Mouse (Mus musculus) MEL (cell line): ENCODE results near the gene Cd180. TPM values are rescaled to one million over a fixed set of nuclear protein-coding genes. Genes with fewer than 3 reads are reported as not detected.

Experiments used
- DNase-seq: peaks from one replicate; pipeline ENCODE4 v3.0.0; 2011; ENCODE audit warnings: low read depth, low spot score
- H3K27ac ChIP-seq: 2 replicates; pipeline ENCODE4 v1.5.1; 2012; ENCODE audit warnings: low read depth, mild to moderate bottlenecking, control low read depth, low read length, moderate library complexity; ENCODE audit not compliant: control insufficient read depth
- H3K27me3 ChIP-seq, 2 experiments: fragments of 150-350 bp in 1 of 2; sonication (generic) in 1 of 2; 2 replicates each; pipeline ENCODE4 v1.6.1; 2012; ENCODE audit warnings: low read length in 2 of 2, mild to moderate bottlenecking in 2 of 2, improper control_type of control experiment in 1 of 2, moderate library complexity in 1 of 2; ENCODE audit not compliant: insufficient read depth in 2 of 2, control insufficient read depth in 1 of 2
- H3K36me3 ChIP-seq, 2 experiments: 2 replicates each; pipeline ENCODE4 v1.6.1; 2012 to 2014; ENCODE audit warnings: low read length in 2 of 2, improper control_type of control experiment in 1 of 2, inconsistent platforms in 1 of 2, mild to moderate bottlenecking in 1 of 2; ENCODE audit not compliant: insufficient read depth in 2 of 2, control insufficient read depth in 1 of 2
- H3K4me1 ChIP-seq, 2 experiments: fragments of 150-350 bp in 1 of 2; sonication (generic) in 1 of 2; 2 replicates each; pipeline ENCODE4 v1.6.1; 2012; ENCODE audit warnings: low read length in 2 of 2, improper control_type of control experiment in 1 of 2, mild to moderate bottlenecking in 1 of 2; ENCODE audit not compliant: insufficient read depth in 2 of 2, control insufficient read depth in 1 of 2
- H3K4me3 ChIP-seq, 2 experiments: fragments of 150-350 bp in 1 of 2; sonication (generic) in 1 of 2; 2 replicates each; pipeline ENCODE4 v1.5.1; 2012; ENCODE audit warnings: low read depth in 2 of 2, low read length in 2 of 2, mild to moderate bottlenecking in 2 of 2, moderate library complexity in 2 of 2, control low read depth in 1 of 2, improper control_type of control experiment in 1 of 2; ENCODE audit not compliant: control insufficient read depth in 1 of 2, insufficient read depth in 1 of 2
- H3K79me2 ChIP-seq: 2 replicates; pipeline ENCODE4 v1.6.1; 2012; ENCODE audit warnings: mild to moderate bottlenecking, low read length, moderate library complexity; ENCODE audit not compliant: control insufficient read depth, poor library complexity, insufficient read depth
- H3K9ac ChIP-seq: 2 replicates; pipeline ENCODE4 v1.6.1; 2012; ENCODE audit warnings: low read depth, mild to moderate bottlenecking, control low read depth, low read length, moderate library complexity; ENCODE audit not compliant: control insufficient read depth, poor library complexity, severe bottlenecking
- H3K9me3 ChIP-seq: fragments of 150-350 bp; sonication (generic); replicated peaks from 2 replicates; pipeline ENCODE4 v1.6.1; 2012; ENCODE audit warnings: mild to moderate bottlenecking, low read length, improper control_type of control experiment, moderate library complexity; ENCODE audit not compliant: insufficient read depth
- BHLHE40 ChIP-seq: IDR thresholded peaks from 2 replicates; pipeline ENCODE4 v1.6.1; 2012; ENCODE audit warnings: low read depth, mild to moderate bottlenecking, inconsistent platforms, low read length, improper control_type of control experiment, borderline replicate concordance
- CHD1 ChIP-seq: IDR thresholded peaks from 2 replicates; pipeline ENCODE4 v1.6.1; 2012; ENCODE audit warnings: low read depth, mild to moderate bottlenecking, inconsistent platforms, low read length, improper control_type of control experiment
- CTCF ChIP-seq, 3 experiments: IDR thresholded peaks in 2 of 3; conservative IDR thresholded peaks in 1 of 3; 2 replicates each; pipeline ENCODE4 v1.5.1; 2011 to 2012; ENCODE audit warnings: low read length in 3 of 3, low read depth in 2 of 3, mild to moderate bottlenecking in 2 of 3, improper control_type of control experiment in 1 of 3, inconsistent platforms in 1 of 3, mixed read lengths in 1 of 3, moderate library complexity in 1 of 3; ENCODE audit not compliant: control insufficient read depth in 1 of 3, insufficient read depth in 1 of 3, poor library complexity in 1 of 3, severe bottlenecking in 1 of 3
- E2F4 ChIP-seq: IDR thresholded peaks from 2 replicates; pipeline ENCODE4 v1.6.1; 2011; ENCODE audit warnings: low read depth, low read length, improper control_type of control experiment, borderline replicate concordance
- ELF1 ChIP-seq: IDR thresholded peaks from 2 replicates; pipeline ENCODE4 v1.6.1; 2014; ENCODE audit warnings: low read depth, mild to moderate bottlenecking, inconsistent platforms, low read length, improper control_type of control experiment, moderate library complexity
- GATA1 ChIP-seq: IDR thresholded peaks from 2 replicates; pipeline ENCODE4 v1.6.1; 2011; ENCODE audit warnings: low read depth, low read length, improper control_type of control experiment
- HCFC1 ChIP-seq: IDR thresholded peaks from 2 replicates; pipeline ENCODE4 v1.6.1; 2012; ENCODE audit warnings: low read depth, mild to moderate bottlenecking, inconsistent platforms, low read length, improper control_type of control experiment, moderate library complexity
- MAFK ChIP-seq: IDR thresholded peaks from 2 replicates; pipeline ENCODE4 v1.6.1; 2011; ENCODE audit warnings: low read depth, mild to moderate bottlenecking, low read length, improper control_type of control experiment, borderline replicate concordance
- MAZ ChIP-seq: IDR thresholded peaks from 2 replicates; pipeline ENCODE4 v1.6.1; 2012; ENCODE audit warnings: low read depth, mild to moderate bottlenecking, inconsistent platforms, low read length, improper control_type of control experiment
- MEF2A ChIP-seq: IDR thresholded peaks from 2 replicates; pipeline ENCODE4 v1.6.1; 2014; ENCODE audit warnings: low read depth, mild to moderate bottlenecking, inconsistent platforms, low read length, improper control_type of control experiment; ENCODE audit not compliant: poor library complexity, insufficient replicate concordance, severe bottlenecking; ENCODE audit errors: extremely low read depth
- NELFE ChIP-seq: IDR thresholded peaks from 2 replicates; pipeline ENCODE4 v1.6.1; 2011; ENCODE audit warnings: low read depth, low read length, improper control_type of control experiment
- NRF1 ChIP-seq: IDR thresholded peaks from 2 replicates; pipeline ENCODE4 v1.6.1; 2014; ENCODE audit warnings: low read depth, mild to moderate bottlenecking, inconsistent platforms, low read length, improper control_type of control experiment, moderate library complexity; ENCODE audit not compliant: poor library complexity, insufficient read depth, severe bottlenecking
- POLR2A ChIP-seq, 2 experiments: IDR thresholded peaks; 2 replicates each; pipeline ENCODE4 v1.6.1; 2011 to 2012; ENCODE audit warnings: low read length in 2 of 2, mild to moderate bottlenecking in 2 of 2, control low read depth in 1 of 2, improper control_type of control experiment in 1 of 2, low read depth in 1 of 2, moderate library complexity in 1 of 2; ENCODE audit not compliant: control insufficient read depth in 1 of 2, insufficient read depth in 1 of 2, poor library complexity in 1 of 2
- POLR2AphosphoS5 ChIP-seq: IDR thresholded peaks from 2 replicates; pipeline ENCODE4 v1.6.1; 2012; ENCODE audit warnings: low read depth, borderline replicate concordance, mild to moderate bottlenecking, inconsistent platforms, low read length, moderate library complexity, mixed read lengths
- RAD21 ChIP-seq: IDR thresholded peaks from 2 replicates; pipeline ENCODE4 v1.6.1; 2011; ENCODE audit warnings: mild to moderate bottlenecking, low read depth, low read length, improper control_type of control experiment
- RCOR1 ChIP-seq: IDR thresholded peaks from 2 replicates; pipeline ENCODE4 v1.6.1; 2012; ENCODE audit warnings: low read depth, mild to moderate bottlenecking, inconsistent platforms, low read length, improper control_type of control experiment
- SIN3A ChIP-seq: IDR thresholded peaks from 2 replicates; pipeline ENCODE4 v1.6.1; 2012; ENCODE audit warnings: low read length, improper control_type of control experiment, inconsistent platforms
- SMC3 ChIP-seq: IDR thresholded peaks from 2 replicates; pipeline ENCODE4 v1.6.1; 2011; ENCODE audit warnings: low read depth, low read length, improper control_type of control experiment
- TBP ChIP-seq: IDR thresholded peaks from 2 replicates; pipeline ENCODE4 v1.8.0; 2011; ENCODE audit warnings: low read depth, low read length, improper control_type of control experiment
- UBTF ChIP-seq: IDR thresholded peaks from 2 replicates; pipeline ENCODE4 v1.6.1; 2012; ENCODE audit warnings: low read depth, mild to moderate bottlenecking, inconsistent platforms, low read length, improper control_type of control experiment, moderate library complexity, borderline replicate concordance; ENCODE audit not compliant: insufficient read depth
- USF1 ChIP-seq: IDR thresholded peaks from 2 replicates; pipeline ENCODE4 v1.6.1; 2014; ENCODE audit warnings: low read depth, mild to moderate bottlenecking, inconsistent platforms, low read length, improper control_type of control experiment, moderate library complexity
- USF2 ChIP-seq, 2 experiments: IDR thresholded peaks; 2 replicates each; pipeline ENCODE4 v1.6.1; 2011 to 2012; ENCODE audit warnings: improper control_type of control experiment in 2 of 2, low read length in 2 of 2, borderline replicate concordance in 1 of 2, inconsistent platforms in 1 of 2, low read depth in 1 of 2, mild to moderate bottlenecking in 1 of 2; ENCODE audit not compliant: insufficient read depth in 1 of 2
- ZMIZ1 ChIP-seq: IDR thresholded peaks from 2 replicates; pipeline ENCODE4 v1.6.1; 2012; ENCODE audit warnings: low read depth, mild to moderate bottlenecking, inconsistent platforms, low read length, improper control_type of control experiment, moderate library complexity
- polyA plus RNA-seq, 2 experiments: library from polyadenylated mRNA; stranded (reverse) in 1 of 2; unstranded in 1 of 2; fragments of >175 nt in 1 of 2; fragments of >200 nt in 1 of 2; gene quantifications; 2 replicates each; pipeline versions ENCODE4 v1.2.1 to v1.2.4; 2012; ENCODE audit warnings: low replicate concordance in 2 of 2, low read depth in 1 of 2; ENCODE audit not compliant: insufficient read length in 2 of 2, insufficient read depth in 1 of 2, missing spikeins in 1 of 2
- total RNA-seq: library from RNA; depleted of rRNA; stranded (reverse); fragments of 300-350 nt; gene quantifications from 2 replicates; pipeline ENCODE4 v1.2.3, GENCODE M21; 2012

Cd180 gene
- total and polyA plus RNA-seq, 3 experiments, result 0.12 to 1.8 TPM; not detected in 1

DNA sequence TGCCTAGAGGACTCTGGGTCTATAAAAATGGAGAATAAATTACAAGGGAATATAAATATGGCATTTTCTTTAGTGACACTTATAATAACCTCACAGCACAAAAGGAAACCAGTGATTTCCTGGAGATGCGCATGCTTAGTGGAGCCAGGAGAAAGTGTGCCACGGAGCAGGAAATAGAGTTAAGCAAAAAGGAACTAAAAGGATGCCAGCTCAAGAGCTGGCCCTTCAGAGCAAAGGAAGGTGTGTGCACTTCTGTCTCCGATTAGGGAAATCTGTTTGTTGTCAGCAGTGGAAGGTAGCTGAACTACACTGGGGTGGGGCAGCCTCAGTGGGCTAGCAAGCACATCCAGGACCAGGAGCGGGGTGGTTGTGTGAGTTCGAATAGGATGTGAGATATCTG lies 6.8 kb downstream of the Cd180 start:
- DNase-seq, result no peak
- no peak overlapping the region for H3K9ac ChIP-seq
- H3K9me3 ChIP-seq, result no peaks in the 10 kb centered on the region
- H3K4me1 ChIP-seq, result peaks cover 0 to 9% of the 10 kb centered on the region in 2 experiments; a peak in 3 of 4 replicates
- no peaks in the 10 kb centered on the region for H3K27me3 ChIP-seq
- TF ChIP-seq RCOR1 (no peak), MAFK (no peak), UBTF (no peak), NELFE (no peak), RAD21 (no peak), ELF1 (no peak), GATA1 (no peak), POLR2AphosphoS5 (no peak), TBP (no peak), ZMIZ1 (no peak), MEF2A (no peak), NRF1 (no peak)
- H3K4me3 ChIP-seq, result no peak overlapping the region
- peaks cover 0 to 7% of the 10 kb centered on the region in 2 experiments; a peak in 2 of 4 replicates for H3K36me3 ChIP-seq
- H3K79me2 ChIP-seq, result no peaks in the 10 kb centered on the region
- H3K27ac ChIP-seq, result no peak overlapping the region

DNA sequence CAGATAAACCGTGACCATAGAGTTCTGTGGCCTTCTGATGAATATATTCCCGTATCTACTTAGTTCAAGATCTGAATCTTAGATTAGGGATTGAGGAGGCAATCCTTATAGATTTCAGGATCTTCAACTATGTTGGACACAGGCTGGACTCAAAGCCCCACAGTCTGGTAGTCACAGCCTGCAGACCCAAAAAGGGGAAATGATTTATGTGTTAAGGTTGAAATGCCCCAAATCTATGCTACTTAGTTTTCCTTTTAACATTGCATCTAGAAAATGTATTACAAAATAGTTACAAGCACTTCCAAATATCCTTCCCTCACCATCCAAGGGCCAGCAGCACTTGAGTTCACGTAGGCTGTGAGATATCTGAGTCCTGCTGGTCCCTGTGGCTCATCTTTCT lies 7.4 kb downstream of the Cd180 start:
- no peaks in the 10 kb centered on the region for H3K79me2 ChIP-seq
- DNase-seq, result no peak
- no peak overlapping the region for H3K27ac ChIP-seq
- no peak for TF ChIP-seq CTCF (IDR thresholded peaks at IDR 0.05 in 2 of 3, conservative IDR thresholded peaks at IDR 0.05 in 1 of 3; ENCODE audit: control insufficient read depth in 1 of 3, insufficient read depth in 1 of 3, low read depth in 2 of 3, low read length in 3 of 3, poor library complexity in 1 of 3, severe bottlenecking in 1 of 3)
- TF ChIP-seq USF1, result no peak
- TF ChIP-seq RCOR1, result no peak
- TF ChIP-seq TBP, result no peak
- no peak for TF ChIP-seq USF2 (IDR thresholded peaks at IDR 0.05; ENCODE audit: borderline replicate concordance in 1 of 2, insufficient read depth in 1 of 2, low read depth in 1 of 2, low read length in 2 of 2)
- no peak for TF ChIP-seq POLR2A (IDR thresholded peaks at IDR 0.05; ENCODE audit: control insufficient read depth in 1 of 2, insufficient read depth in 1 of 2, low read depth in 1 of 2, low read length in 2 of 2, poor library complexity in 1 of 2)
- no peak for TF ChIP-seq SIN3A
- no peak for TF ChIP-seq BHLHE40
- TF ChIP-seq MAZ, result no peak
- no peak for TF ChIP-seq HCFC1
- TF ChIP-seq SMC3, result no peak
- TF ChIP-seq MEF2A, result no peak
- no peak for TF ChIP-seq E2F4
- TF ChIP-seq CHD1, result no peak
- TF ChIP-seq UBTF, result no peak
- no peak for TF ChIP-seq POLR2AphosphoS5
- TF ChIP-seq, all 39 proteins: peak for 0
- Histone ChIP-seq H3K27me3 (no peaks in the 10 kb centered on the region), H3K36me3 (peaks cover 0 to 3% of the 10 kb centered on the region in 2 experiments; a peak in 2 of 4 replicates), H3K9ac (no peak overlapping the region), H3K4me1 (peaks cover 0 to 5% of the 10 kb centered on the region in 2 experiments; a peak in 2 of 4 replicates), H3K4me3 (no peak overlapping the region), H3K9me3 (no peaks in the 10 kb centered on the region)
